Mouse (Mus musculus) limb, embryonic 15.5 days (tissue): ENCODE data around the gene Gm2115. TPM values are rescaled to one million over a fixed set of nuclear protein-coding genes. Genes with fewer than 3 reads are reported as not detected.

Source experiments
- ATAC-seq: fragments of 200-750 bp; cut with Nextera tagmentation; 2 replicates; pipeline ENCODE4 v1.8.0; 2017; ENCODE audit warnings: low read depth, moderate TSS enrichment; ENCODE audit not compliant: insufficient number of reproducible peaks, low FRiP score, low TSS enrichment
- H3K27ac ChIP-seq: fragments of 300-500 bp; sonication (generic); 2 replicates; pipeline ENCODE4 v1.5.1; 2015; ENCODE audit warnings: moderate library complexity, mild to moderate bottlenecking, inconsistent platforms
- H3K27me3 ChIP-seq: fragments of 300-500 bp; sonication (generic); 2 replicates; pipeline ENCODE4 v1.6.1; 2015; ENCODE audit warnings: inconsistent platforms
- H3K36me3 ChIP-seq: fragments of 300-500 bp; sonication (generic); 2 replicates; pipeline ENCODE4 v1.6.1; 2015; ENCODE audit warnings: inconsistent platforms
- H3K4me1 ChIP-seq: fragments of 300-500 bp; sonication (generic); 2 replicates; pipeline ENCODE4 v1.6.1; 2015; ENCODE audit warnings: inconsistent platforms
- H3K4me2 ChIP-seq: fragments of 300-500 bp; sonication (generic); 2 replicates; pipeline ENCODE4 v1.6.1; 2015; ENCODE audit warnings: mild to moderate bottlenecking, inconsistent platforms
- H3K4me3 ChIP-seq: fragments of 300-500 bp; sonication (generic); 2 replicates; pipeline ENCODE4 v1.5.1; 2015; ENCODE audit warnings: mild to moderate bottlenecking, inconsistent platforms
- H3K9ac ChIP-seq: fragments of 300-500 bp; sonication (generic); 2 replicates; pipeline ENCODE4 v1.6.1; 2015; ENCODE audit warnings: inconsistent platforms
- H3K9me3 ChIP-seq: fragments of 300-500 bp; sonication (generic); 2 replicates; pipeline ENCODE4 v1.6.1; 2016; ENCODE audit warnings: inconsistent platforms
- WGBS: fragments of 180-500 bp; shearing (Covaris S2); methylation state at CpG from one replicate; pipeline ENCODE4 v1.1.7; 2015; 5-methylcytosine and 5-hydroxymethylcytosine counted together
- polyA plus RNA-seq: library from polyadenylated mRNA; unstranded; fragments of >200 nt; fragmentation: Nextera tagmentation; extraction: Ambion mirVana; gene quantifications from 2 replicates; pipeline ENCODE4 v1.2.1, GENCODE M21; 2015

The Gm2115 gene
- 1.0 and 1.3 TPM in 2 replicates for polyA plus RNA-seq

DNA sequence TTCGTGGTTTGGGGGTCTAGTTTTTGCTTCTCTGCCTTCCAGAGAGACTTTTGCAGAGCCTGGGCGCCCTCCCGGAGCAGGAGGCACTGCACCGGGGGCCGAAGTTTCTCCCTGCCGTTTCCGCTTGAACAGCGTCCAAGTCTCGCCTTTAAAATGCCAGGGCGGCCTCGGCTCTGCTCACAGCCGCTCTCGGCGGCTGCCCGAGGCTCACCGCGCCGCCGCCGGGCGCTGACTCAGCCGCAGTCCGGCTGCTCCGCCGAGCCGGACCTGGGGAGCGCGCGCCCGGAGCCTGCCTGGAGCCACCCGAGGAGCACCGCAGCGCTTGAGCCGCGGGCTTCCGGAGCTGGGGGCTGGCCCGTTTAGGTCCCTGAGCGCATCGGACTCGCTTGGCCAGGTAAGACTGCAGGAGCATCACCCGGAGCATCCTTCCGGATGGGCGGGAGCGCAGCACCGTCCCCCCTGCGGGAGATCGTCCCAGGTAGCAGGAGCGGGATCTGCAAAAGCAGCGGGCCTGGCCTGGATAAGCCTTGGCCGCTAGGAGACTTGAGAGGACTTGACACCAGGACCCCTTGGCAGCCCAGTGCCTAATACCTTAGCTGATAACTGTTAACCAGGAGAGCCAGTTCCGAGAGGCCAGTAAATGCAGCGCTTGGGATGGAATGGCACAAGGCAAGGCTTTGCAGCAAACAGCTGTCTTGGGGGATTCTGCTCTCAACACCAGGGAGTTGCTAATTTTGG lies at the start of gene Gm2115:
Gm2115 (plus strand) TSS at position 159 of the 738 bp plus-strand sequence.
- 1% methylated on average over 52 of the region's 52 CpGs for WGBS

DNA sequence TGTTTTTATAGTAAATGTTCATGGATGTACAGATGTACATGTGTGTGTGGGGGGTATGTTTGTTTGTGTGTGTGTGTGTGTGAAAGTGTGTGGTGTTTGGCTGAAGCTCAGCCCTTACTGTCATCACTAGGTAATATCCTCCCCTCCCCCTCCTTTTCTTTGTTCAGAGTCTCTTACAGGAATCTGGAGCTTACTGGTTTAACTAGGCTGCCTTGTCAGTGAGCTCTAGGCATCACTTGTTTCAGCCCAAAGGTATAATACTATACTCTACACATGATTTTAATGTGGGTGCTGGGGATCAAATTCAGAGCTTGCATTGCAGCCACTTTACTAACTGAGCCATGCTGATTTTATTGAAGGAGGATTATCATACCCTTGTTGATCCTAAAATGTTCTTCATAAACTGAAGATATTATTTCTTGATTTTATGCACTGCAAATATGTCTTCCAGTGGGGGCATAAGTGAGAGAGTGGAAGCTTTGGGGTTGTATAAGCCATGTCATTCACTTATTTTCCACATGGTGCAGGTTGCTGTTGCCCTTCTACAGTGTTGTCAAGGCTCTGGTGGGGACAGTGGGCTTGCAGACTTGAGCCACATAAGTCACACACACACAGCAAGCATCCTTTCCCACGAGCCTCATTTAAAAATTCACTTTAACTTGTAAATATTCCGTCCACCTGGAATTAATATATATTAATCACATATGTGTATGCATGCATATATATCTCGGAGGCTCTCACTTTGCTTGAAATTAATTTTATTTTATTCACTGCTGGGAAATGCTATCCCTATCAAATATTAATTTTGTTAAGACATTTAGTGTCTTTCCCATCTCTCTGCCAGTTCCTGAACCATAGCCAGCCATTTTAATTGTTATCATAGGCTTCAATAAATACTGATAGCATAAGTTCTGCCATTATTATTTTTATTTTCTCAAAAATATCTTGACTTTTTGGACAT lies 45.0 kb upstream of the Gm2115 start:
- no peak overlapping the region for H3K4me2 ChIP-seq
- no peak overlapping the region for H3K27ac ChIP-seq
- ATAC-seq = no peak
- 41% methylated on average over 3 of the region's 3 CpGs for WGBS
- no peaks in the 10 kb centered on the region for H3K9me3 ChIP-seq
- no peaks in the 10 kb centered on the region for H3K27me3 ChIP-seq
- H3K36me3 ChIP-seq = no peaks in the 10 kb centered on the region
- no peak overlapping the region for H3K9ac ChIP-seq
- H3K4me1 ChIP-seq = no peaks in the 10 kb centered on the region
- no peak overlapping the region for H3K4me3 ChIP-seq

More for the DNA sequence above, at the start of gene Gm2115:
- Histone ChIP-seq H3K27me3 (peaks cover 15% of the 10 kb centered on the region), H3K4me1 (peaks cover 7% of the 10 kb centered on the region), H3K36me3 (no peaks in the 10 kb centered on the region), H3K4me2 (peak within 1 kb of the TSS; percentile 88), H3K9me3 (no peaks in the 10 kb centered on the region), H3K9ac (0 out of 2 replicates have a peak within 1 kb of the TSS, but pooled peaks have one; percentile 14), H3K27ac (no peak within 1 kb of the TSS), H3K4me3 (peak within 1 kb of the TSS; percentile 46)
- ATAC-seq = 0 out of 2 replicates have a peak, but pooled peaks have one; percentile 63

DNA sequence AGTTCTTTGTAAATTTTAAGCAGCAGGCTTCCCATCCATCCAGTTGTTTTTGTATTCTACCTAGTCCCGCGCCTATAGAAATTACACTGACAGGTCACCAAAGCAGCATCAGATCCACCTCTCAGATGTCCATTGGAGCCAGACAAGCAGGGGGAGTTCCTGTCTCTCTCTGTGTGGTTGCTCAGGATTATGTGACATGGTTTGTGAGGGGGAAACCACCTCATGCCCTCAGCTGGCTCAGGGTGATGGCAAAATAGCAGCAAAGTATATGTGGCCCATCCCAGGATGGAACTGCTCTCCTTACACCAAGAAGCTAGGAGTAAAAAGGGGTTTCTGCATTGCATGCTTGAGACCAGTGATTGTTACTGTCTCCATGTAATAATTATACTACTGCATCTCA lies 42.3 kb upstream of the Gm2115 start:
- Histone ChIP-seq H3K27me3 (no peaks in the 10 kb centered on the region), H3K4me3 (no peak overlapping the region), H3K9me3 (no peaks in the 10 kb centered on the region), H3K36me3 (no peaks in the 10 kb centered on the region), H3K4me2 (no peak overlapping the region), H3K4me1 (no peaks in the 10 kb centered on the region), H3K9ac (no peak overlapping the region), H3K27ac (no peak overlapping the region)
- ATAC-seq = no peak
- WGBS = 83% methylated on average over 2 of the region's 2 CpGs

DNA sequence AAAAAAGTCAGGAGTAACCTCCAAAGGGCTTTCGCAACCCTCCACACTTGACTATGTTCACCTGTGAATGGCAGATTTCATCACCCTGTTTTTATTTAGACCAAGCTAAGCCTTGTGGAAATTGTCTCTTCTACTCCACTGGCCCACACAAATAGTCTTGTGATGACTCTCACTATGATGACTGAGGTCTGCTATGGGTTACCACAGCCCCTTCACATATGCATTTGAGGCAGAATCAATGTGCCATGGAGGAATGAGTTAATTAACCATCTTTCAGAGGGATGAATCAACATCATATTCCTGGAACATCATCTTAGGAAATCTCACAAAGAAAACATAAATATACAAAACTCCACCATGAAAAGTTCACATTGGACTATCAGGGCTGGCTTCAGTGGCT lies 25.6 kb upstream of the Gm2115 start:
- WGBS = 97% methylated on average over 1 of the region's 1 CpGs
- no peak for ATAC-seq

DNA sequence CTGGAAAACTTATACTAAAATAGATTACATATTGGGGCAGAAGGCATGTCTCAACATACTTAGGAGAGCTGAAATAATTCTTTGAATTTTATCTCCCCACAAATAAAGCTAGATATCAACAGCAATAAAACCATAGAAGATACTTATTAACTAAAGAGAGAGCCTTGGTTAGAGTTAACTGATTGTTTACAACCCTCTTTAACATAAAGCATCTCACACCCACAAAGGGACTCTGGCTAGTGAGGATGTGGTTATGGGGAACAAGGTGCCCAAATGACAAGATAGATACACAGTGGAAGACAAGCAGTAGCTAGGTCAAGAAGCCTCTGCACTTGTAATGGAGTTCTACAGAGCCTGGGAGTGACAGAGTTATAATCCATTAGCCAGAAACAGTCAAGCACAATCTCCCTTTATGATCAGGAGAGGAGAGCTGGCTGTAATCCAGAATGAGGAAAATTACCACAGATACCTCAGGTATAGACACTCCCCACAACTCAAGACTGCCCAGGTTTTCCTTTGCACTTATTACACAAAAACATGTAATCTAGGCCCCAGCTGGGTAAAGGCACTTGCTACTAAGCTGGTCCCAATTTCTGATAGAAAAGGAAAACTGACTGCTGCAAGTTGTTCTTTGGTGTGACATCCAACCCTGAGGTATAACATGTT lies 10.1 kb upstream of the Gm2115 start:
- Histone ChIP-seq H3K9ac (no peak overlapping the region), H3K4me2 (no peak overlapping the region), H3K27me3 (no peaks in the 10 kb centered on the region; the same call in 1 of the 2 replicates), H3K4me1 (no peaks in the 10 kb centered on the region), H3K4me3 (no peak overlapping the region), H3K27ac (no peak overlapping the region), H3K9me3 (no peaks in the 10 kb centered on the region), H3K36me3 (no peaks in the 10 kb centered on the region)
- no peak for ATAC-seq

More for the DNA sequence above, 25.6 kb upstream of the Gm2115 start:
- Histone ChIP-seq H3K36me3 (no peaks in the 10 kb centered on the region), H3K4me3 (no peak overlapping the region), H3K9ac (no peak overlapping the region), H3K27ac (no peak overlapping the region), H3K9me3 (no peaks in the 10 kb centered on the region), H3K27me3 (no peaks in the 10 kb centered on the region), H3K4me1 (no peaks in the 10 kb centered on the region), H3K4me2 (no peak overlapping the region)

- 70% methylated on average over 1 of the region's 1 CpGs for WGBS
- H3K36me3 ChIP-seq = no peaks in the 10 kb centered on the region
Observed at GRCm38 (mm10) chr7:84521329-84521728, 7.4 kb upstream of the Gm2115 start.

GRCm38 (mm10) chr7:84522426-84522825 lies 6.3 kb upstream of the Gm2115 start:
- Histone ChIP-seq H3K9ac (no peak overlapping the region), H3K27me3 (no peaks in the 10 kb centered on the region; the same call in 1 of the 2 replicates), H3K36me3 (no peaks in the 10 kb centered on the region), H3K4me1 (no peaks in the 10 kb centered on the region), H3K4me3 (no peak overlapping the region), H3K4me2 (no peak overlapping the region), H3K9me3 (no peaks in the 10 kb centered on the region), H3K27ac (no peak overlapping the region)
- no peak for ATAC-seq
- 43% methylated on average over 1 of the region's 1 CpGs for WGBS

More at GRCm38 (mm10) chr7:84521329-84521728, 7.4 kb upstream of the Gm2115 start:
- no peak for ATAC-seq
- Histone ChIP-seq H3K9ac (no peak overlapping the region), H3K4me2 (no peak overlapping the region), H3K9me3 (no peaks in the 10 kb centered on the region), H3K27ac (no peak overlapping the region), H3K4me3 (no peak overlapping the region), H3K27me3 (no peaks in the 10 kb centered on the region; the same call in 1 of the 2 replicates), H3K4me1 (no peaks in the 10 kb centered on the region)

GRCm38 (mm10) chr7:84526171-84526570 lies 2.6 kb upstream of the Gm2115 start:
- Histone ChIP-seq H3K27ac (no peak overlapping the region), H3K9me3 (no peaks in the 10 kb centered on the region), H3K9ac (no peak overlapping the region), H3K4me3 (no peak overlapping the region), H3K27me3 (peaks cover 15% of the 10 kb centered on the region), H3K4me1 (peaks cover 7% of the 10 kb centered on the region), H3K4me2 (no peak overlapping the region), H3K36me3 (no peaks in the 10 kb centered on the region)
- no peak for ATAC-seq
- 17% methylated on average over 1 of the region's 1 CpGs for WGBS

GRCm38 (mm10) chr7:84532795-84533194 lies 4.0 kb downstream of the Gm2115 start:
- Histone ChIP-seq H3K4me2 (no peak overlapping the region), H3K36me3 (no peaks in the 10 kb centered on the region), H3K4me1 (peaks cover 7% of the 10 kb centered on the region), H3K4me3 (no peak overlapping the region), H3K27ac (no peak overlapping the region), H3K9ac (no peak overlapping the region), H3K9me3 (no peaks in the 10 kb centered on the region), H3K27me3 (peaks cover 15% of the 10 kb centered on the region)
- no peak for ATAC-seq
- 67% methylated on average over 1 of the region's 1 CpGs for WGBS

DNA sequence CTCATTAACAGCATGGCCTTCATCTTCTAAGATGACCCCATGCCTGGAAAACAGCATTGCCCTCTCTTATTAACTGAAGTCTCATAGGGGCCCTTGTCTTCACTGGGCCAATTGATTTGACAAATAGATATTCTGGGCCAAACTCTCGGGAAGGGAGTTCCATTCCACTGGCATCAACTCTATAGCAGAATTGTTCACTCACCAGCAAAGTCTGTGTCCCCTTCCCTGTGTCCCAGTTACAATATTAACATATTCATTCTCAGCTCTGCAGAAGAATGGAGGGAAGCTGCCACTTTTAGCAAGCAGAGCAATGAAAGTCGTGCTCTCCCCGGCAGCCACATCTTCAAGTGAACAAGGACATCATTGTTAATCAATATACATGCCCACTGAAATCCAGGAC lies 5.9 kb downstream of the Gm2115 start:
- Histone ChIP-seq H3K9ac (no peak overlapping the region), H3K4me2 (no peak overlapping the region), H3K4me3 (no peak overlapping the region), H3K9me3 (no peaks in the 10 kb centered on the region), H3K27ac (no peak overlapping the region), H3K4me1 (no peaks in the 10 kb centered on the region), H3K27me3 (peaks cover 7% of the 10 kb centered on the region), H3K36me3 (no peaks in the 10 kb centered on the region)
- WGBS = 82% methylated on average over 3 of the region's 3 CpGs
- no peak for ATAC-seq

GRCm38 (mm10) chr7:84544946-84545345 lies 16.2 kb downstream of the Gm2115 start:
- Histone ChIP-seq H3K4me2 (no peak overlapping the region), H3K4me3 (no peak overlapping the region), H3K9me3 (no peaks in the 10 kb centered on the region), H3K4me1 (no peaks in the 10 kb centered on the region), H3K9ac (no peak overlapping the region), H3K27ac (no peak overlapping the region), H3K27me3 (no peaks in the 10 kb centered on the region), H3K36me3 (no peaks in the 10 kb centered on the region)
- WGBS = 84% methylated on average over 4 of the region's 4 CpGs
- ATAC-seq = no peak
